Mouse (Mus musculus) cerebellum, postnatal 10 days (tissue): Measurements from ENCODE around the gene Hcar1.
A peak's percentile ranks its signal among the peaks of the same experiment; 100 is the strongest.

Experiments used
- DNase-seq, 2 experiments: peaks; one replicate each; pipeline ENCODE4 v3.0.0; 2021; ENCODE audit warnings: mixed read lengths in 2 of 2

Gene Hcar1

GRCm38 (mm10) chr5:123862374-123863350, 17.2 kb downstream of the Hcar1 start:
- DNase-seq: no peak

GRCm38 (mm10) chr5:123858798-123859197, 21.0 kb downstream of the Hcar1 start:
- DNase-seq: no peak

GRCm38 (mm10) chr5:123854511-123854910, 25.3 kb downstream of the Hcar1 start:
- DNase-seq: no peak

GRCm38 (mm10) chr5:123853877-123854504, 25.8 kb downstream of the Hcar1 start:
- peak in 1 of 2 experiments; percentile 6 for DNase-seq

GRCm38 (mm10) chr5:123851398-123851797, 28.4 kb downstream of the Hcar1 start:
- DNase-seq: no peak

- DNase-seq: no peak
Measured at GRCm38 (mm10) chr5:123844316-123844715, 35.5 kb downstream of the Hcar1 start.

- DNase-seq: no peak
Measured at GRCm38 (mm10) chr5:123843816-123844215, 36.0 kb downstream of the Hcar1 start.

GRCm38 (mm10) chr5:123842935-123843282, 36.9 kb downstream of the Hcar1 start:
- no peak for DNase-seq

GRCm38 (mm10) chr5:123842221-123842934, 37.4 kb downstream of the Hcar1 start:
- no peak for DNase-seq

GRCm38 (mm10) chr5:123837371-123837770, 42.4 kb downstream of the Hcar1 start:
- no peak for DNase-seq

- DNase-seq: peak in 1 of 2 experiments; percentile 14
Measured at GRCm38 (mm10) chr5:123834836-123835235, 45.0 kb downstream of the Hcar1 start.

GRCm38 (mm10) chr5:123832309-123832708, 47.5 kb downstream of the Hcar1 start:
- no peak for DNase-seq

- peak; percentile 36 to 40 for DNase-seq
Measured at GRCm38 (mm10) chr5:123827659-123828091, 52.1 kb downstream of the Hcar1 start.
